22 mouse cellular contexts compared by ENCODE assay signal in the genomic region with DNA sequence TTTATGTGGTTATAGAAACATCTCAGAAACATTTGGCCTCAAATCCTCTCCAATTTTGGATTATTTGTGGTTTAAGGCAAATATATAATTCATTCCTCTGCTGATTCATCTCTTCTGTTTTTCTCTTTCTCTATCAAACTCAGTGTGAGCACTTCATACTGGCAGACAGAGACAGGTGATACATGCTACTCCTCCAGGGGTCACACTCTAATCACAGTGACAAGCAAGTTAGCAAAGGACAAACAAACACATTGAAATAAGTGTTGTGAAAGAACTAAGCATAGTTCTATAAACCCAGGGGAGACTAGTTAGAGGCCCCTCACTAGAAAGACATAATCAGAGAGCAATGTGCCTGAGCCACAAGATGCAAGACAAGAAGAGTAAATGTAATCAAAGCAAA.
"Had no signal": no experiment of that assay in that cellular context is flagged by ENCODE, and none has a peak within 500 bp of the region (broad histone marks: within the 10 kb centered on the region; RNA-seq: fewer than 3 reads in every experiment).

No protein-coding gene starts in this region.

- ATAC-seq: midbrain, embryonic 13.5 days; midbrain, embryonic 16.5 days had no signal

- H3K27ac ChIP-seq: layer of hippocampus, adult 2 months; limb, embryonic 13.5 days; liver, embryonic 13.5 days; lung, embryonic 15.5 days; midbrain, embryonic 10.5 days; midbrain, embryonic 13.5 days; neural tube, embryonic 13.5 days had no signal

- H3K9me3 ChIP-seq: limb, embryonic 13.5 days; liver, embryonic 13.5 days; lung, embryonic 15.5 days; midbrain, embryonic 10.5 days; midbrain, embryonic 13.5 days; neural tube, embryonic 13.5 days had no signal

- H3K36me3 ChIP-seq: limb, embryonic 13.5 days; liver, embryonic 13.5 days; lung, embryonic 15.5 days; midbrain, embryonic 10.5 days; midbrain, embryonic 13.5 days; neural tube, embryonic 13.5 days had no signal

- H3K4me3 ChIP-seq: layer of hippocampus, adult 2 months; limb, embryonic 13.5 days; liver, embryonic 13.5 days; lung, embryonic 15.5 days; megakaryocyte, embryonic 14.5 days; midbrain, embryonic 10.5 days; midbrain, embryonic 13.5 days; myocyte; neural tube, embryonic 13.5 days had no signal

- H3K4me1 ChIP-seq: limb, embryonic 13.5 days; liver, embryonic 13.5 days; lung, embryonic 15.5 days; midbrain, embryonic 10.5 days; midbrain, embryonic 13.5 days; neural tube, embryonic 13.5 days had no signal

- DNase-seq: kidney, adult 11 months; kidney, adult 9 months; kidney, postnatal 25 days; layer of hippocampus, adult 9-11 months; left cerebral cortex, postnatal 4 days; liver, embryonic 13.5 days; lung, adult 18-20 months; lung, postnatal 10 days; lung, postnatal 36 days; retina, postnatal 1 day; right cerebral cortex, postnatal 25 days; thymus, adult 18-20 months; thymus, postnatal 36 days had no signal

- H3K27me3 ChIP-seq: limb, embryonic 13.5 days; liver, embryonic 13.5 days; lung, embryonic 15.5 days; megakaryocyte, embryonic 14.5 days; midbrain, embryonic 13.5 days; neural tube, embryonic 13.5 days had no signal

- H3K9ac ChIP-seq: limb, embryonic 13.5 days; liver, embryonic 13.5 days; lung, embryonic 15.5 days; midbrain, embryonic 13.5 days; neural tube, embryonic 13.5 days had no signal

- H3K4me2 ChIP-seq: limb, embryonic 13.5 days; liver, embryonic 13.5 days; lung, embryonic 15.5 days; midbrain, embryonic 13.5 days; neural tube, embryonic 13.5 days had no signal
